Mouse (Mus musculus) skeletal muscle tissue, postnatal 0 days (tissue): Measurements from ENCODE around the gene 1700088E04Rik. TPM values are rescaled to one million over a fixed set of nuclear protein-coding genes. Genes with fewer than 3 reads are reported as not detected.

ENCODE experiments used
- polyA plus RNA-seq: library from polyadenylated mRNA; unstranded; fragments of >200 nt; fragmentation: Nextera tagmentation; extraction: Ambion mirVana; gene quantifications from 2 replicates; pipeline ENCODE4 v1.2.1, GENCODE M21; 2015

Gene 1700088E04Rik
- polyA plus RNA-seq: 4.1 and 4.4 TPM in 2 replicates

DNA sequence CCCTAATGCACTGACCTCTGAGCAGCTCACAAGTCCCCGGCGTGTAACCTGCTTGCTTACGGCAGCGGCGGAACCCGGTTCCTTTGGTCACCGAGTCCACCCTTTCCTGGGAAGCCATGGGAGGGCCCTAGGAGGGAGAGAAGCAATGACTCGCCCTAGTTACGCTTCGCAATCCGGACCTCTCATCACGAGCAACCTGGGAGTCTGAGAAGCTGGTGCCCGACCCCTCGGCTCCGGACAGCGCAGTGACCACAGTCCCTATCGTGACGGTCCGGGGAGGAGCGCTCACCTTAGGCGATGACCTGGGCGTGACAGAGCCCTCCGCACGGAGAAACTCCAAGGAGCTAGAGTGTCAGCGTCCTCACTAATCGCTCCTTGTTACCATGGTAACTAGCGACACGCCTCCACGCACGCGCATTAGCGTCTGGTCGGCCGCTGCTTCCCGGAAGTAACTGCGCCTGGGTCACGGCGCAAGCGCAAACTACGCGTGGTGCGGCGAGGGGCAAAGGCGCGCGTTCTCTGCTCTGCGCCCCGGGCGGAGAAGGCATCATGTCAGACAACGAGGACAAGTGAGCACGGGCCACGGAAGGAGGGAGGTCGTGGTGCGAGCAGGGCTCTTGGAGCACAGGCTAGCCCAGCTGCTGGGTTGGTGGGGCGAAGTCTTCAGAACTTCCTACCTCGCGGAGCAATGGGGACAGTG is at the start of gene 1700088E04Rik, which contains the start of gene Polr2f:
Gene 1700088E04Rik, minus strand, starts transcription at position 388 of the 700 bp plus-strand sequence.
Gene Polr2f, plus strand, starts transcription at position 144 of the 700 bp plus-strand sequence.

DNA sequence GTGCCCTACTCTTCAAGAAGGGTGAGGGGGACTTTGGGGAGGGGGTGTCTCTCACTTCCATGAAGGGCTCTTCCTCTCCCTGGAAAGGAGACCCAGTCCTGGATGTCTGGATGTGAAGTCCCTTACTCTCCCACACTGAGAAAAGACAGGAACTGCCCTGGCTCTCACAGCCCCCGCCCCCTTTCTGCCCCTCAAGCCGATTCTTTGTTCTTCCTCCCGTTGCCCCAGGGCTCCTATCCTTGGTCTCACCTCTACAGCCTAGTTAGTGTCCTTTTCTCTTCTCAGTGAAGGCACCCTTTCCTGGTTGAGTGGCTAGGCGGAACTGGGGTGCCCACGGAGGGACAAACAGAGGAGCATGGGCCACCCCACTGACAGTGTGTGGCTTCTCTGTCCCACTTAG is 24.1 kb upstream of the 1700088E04Rik start, which contains the start of gene Sox10:
Gene Sox10, minus strand, starts transcription at position 101 of the 400 bp plus-strand sequence.

DNA sequence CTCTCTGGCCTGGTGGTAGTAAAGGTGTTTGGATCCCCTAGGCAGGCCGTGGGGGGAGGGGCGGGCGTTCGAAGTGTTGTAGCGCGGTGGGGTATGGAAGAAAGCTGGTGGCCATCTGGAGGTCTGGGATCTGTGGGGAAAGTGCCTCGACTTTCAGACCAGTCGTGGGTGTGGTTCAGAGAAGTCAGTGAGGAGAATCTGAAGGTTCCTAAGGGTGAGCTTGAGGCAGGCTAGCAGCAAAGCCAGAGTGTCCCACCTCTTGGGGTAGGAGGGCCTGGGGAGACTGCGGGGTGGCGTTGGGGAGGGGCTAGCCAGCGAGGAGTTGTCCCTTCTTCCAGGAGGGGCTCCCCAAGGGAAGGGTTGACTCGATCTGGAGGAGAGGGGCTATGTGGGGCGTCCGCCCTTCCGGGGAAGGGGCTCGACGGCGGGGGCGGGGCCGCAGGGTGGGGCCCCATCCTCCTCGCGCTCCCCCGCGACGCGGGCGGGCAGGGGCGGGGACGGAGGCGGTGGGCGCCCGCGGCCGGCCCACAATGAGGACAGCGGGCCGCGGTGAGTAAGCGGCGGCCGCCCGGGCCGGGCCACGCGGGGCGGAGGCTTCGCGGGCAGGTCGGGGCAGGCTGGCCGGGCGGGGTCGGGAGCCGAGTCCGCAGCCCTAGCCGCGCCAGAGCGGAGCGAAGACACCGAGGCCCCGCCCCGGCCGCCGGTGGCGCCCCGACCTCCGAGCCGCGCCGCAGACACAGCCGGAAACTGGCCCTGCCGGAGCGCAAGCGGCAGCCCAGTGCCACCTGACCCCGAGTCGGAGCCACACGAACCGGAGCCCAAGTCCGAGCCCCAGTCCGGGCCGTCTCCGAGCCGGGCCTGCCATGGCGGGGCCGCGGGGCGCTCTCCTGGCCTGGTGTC is 32.4 kb downstream of the 1700088E04Rik start, which contains the start of gene Micall1:
Gene Micall1, plus strand, starts transcription at position 478 of the 900 bp plus-strand sequence.

Other genes with a start within 250 kb of the 1700088E04Rik start
- gene Gm49510, start 241.6 kb downstream of the 1700088E04Rik start, polyA plus RNA-seq: not detected in 2 replicates
- gene Sh3bp1, start 241.5 kb downstream of the 1700088E04Rik start, polyA plus RNA-seq: 8.8 and 10.3 TPM in 2 replicates
- gene Pdxp, start 227.3 kb downstream of the 1700088E04Rik start, polyA plus RNA-seq: 13.7 and 14.5 TPM in 2 replicates
- 2,196 and 2,520 TPM in 2 replicates for gene Lgals1, start 214.5 kb downstream of the 1700088E04Rik start, polyA plus RNA-seq
- 30.9 and 35.5 TPM in 2 replicates for gene Nol12, start 206.3 kb downstream of the 1700088E04Rik start, polyA plus RNA-seq
- gene Triobp, start 193.5 kb downstream of the 1700088E04Rik start, polyA plus RNA-seq: 37.2 and 41.4 TPM in 2 replicates
- 280 and 283 TPM in 2 replicates for gene H1f0, start 112.8 kb downstream of the 1700088E04Rik start, polyA plus RNA-seq
- gene Galr3, start 99.4 kb downstream of the 1700088E04Rik start, polyA plus RNA-seq: 0.21 TPM in 1 of 2 replicates, not detected in the other
- gene Ankrd54, start 78.4 kb downstream of the 1700088E04Rik start, polyA plus RNA-seq: 15.2 and 17.9 TPM in 2 replicates
- gene Eif3l, start 66.1 kb downstream of the 1700088E04Rik start, polyA plus RNA-seq: 116 and 132 TPM in 2 replicates
- 9.3 and 9.6 TPM in 2 replicates for gene Micall1, start 32.4 kb downstream of the 1700088E04Rik start, polyA plus RNA-seq
- 219 and 228 TPM in 2 replicates for gene Polr2f, start 244 bp downstream of the 1700088E04Rik start, polyA plus RNA-seq
- 4.1 and 4.3 TPM in 2 replicates for gene Sox10, start 24.0 kb upstream of the 1700088E04Rik start, polyA plus RNA-seq
- 19.0 and 19.8 TPM in 2 replicates for gene Pick1, start 87.9 kb upstream of the 1700088E04Rik start, polyA plus RNA-seq
- 0.64 and 0.83 TPM in 2 replicates for gene Gm49486, start 88.1 kb upstream of the 1700088E04Rik start, polyA plus RNA-seq
- 0.63 and 1.1 TPM in 2 replicates for gene Slc16a8, start 113.5 kb upstream of the 1700088E04Rik start, polyA plus RNA-seq
- 23.0 and 24.6 TPM in 2 replicates for gene Baiap2l2, start 144.3 kb upstream of the 1700088E04Rik start, polyA plus RNA-seq
- gene Pla2g6, start 187.1 kb upstream of the 1700088E04Rik start, polyA plus RNA-seq: 10.3 and 11.1 TPM in 2 replicates
- 1.4 and 1.7 TPM in 2 replicates for gene Maff, start 205.4 kb upstream of the 1700088E04Rik start, polyA plus RNA-seq